Mouse (Mus musculus) embryonic facial prominence, embryonic 13.5 days (tissue): ENCODE data around the gene Abcg8. TPM values are rescaled to one million over a fixed set of nuclear protein-coding genes. Genes with fewer than 3 reads are reported as not detected.

Experiments
- ATAC-seq: fragments of 200-750 bp; cut with Nextera tagmentation; 2 replicates; pipeline ENCODE4 v1.8.0; 2017; ENCODE audit warnings: low read depth; ENCODE audit not compliant: insufficient number of reproducible peaks, insufficient read depth, low FRiP score, low TSS enrichment
- H3K27ac ChIP-seq: fragments of 300-500 bp; sonication (generic); 2 replicates; pipeline ENCODE4 v1.5.1; 2015; ENCODE audit warnings: moderate library complexity, mild to moderate bottlenecking, inconsistent platforms
- H3K27me3 ChIP-seq: fragments of 300-500 bp; sonication (generic); 2 replicates; pipeline ENCODE4 v1.6.1; 2015; ENCODE audit warnings: mild to moderate bottlenecking, inconsistent platforms
- H3K36me3 ChIP-seq: fragments of 300-500 bp; sonication (generic); 2 replicates; pipeline ENCODE4 v1.6.1; 2015; ENCODE audit warnings: mild to moderate bottlenecking, inconsistent platforms
- H3K4me1 ChIP-seq: fragments of 300-500 bp; sonication (generic); 2 replicates; pipeline ENCODE4 v1.6.1; 2015; ENCODE audit warnings: inconsistent platforms
- H3K4me2 ChIP-seq: fragments of 300-500 bp; sonication (generic); 2 replicates; pipeline ENCODE4 v1.6.1; 2015; ENCODE audit warnings: moderate library complexity, mild to moderate bottlenecking, inconsistent platforms
- H3K4me3 ChIP-seq: fragments of 300-500 bp; sonication (generic); 2 replicates; pipeline ENCODE4 v1.5.1; 2015; ENCODE audit warnings: mild to moderate bottlenecking, inconsistent platforms
- H3K9ac ChIP-seq: fragments of 300-500 bp; sonication (generic); 2 replicates; pipeline ENCODE4 v1.6.1; 2015; ENCODE audit warnings: mild to moderate bottlenecking, inconsistent platforms
- H3K9me3 ChIP-seq: fragments of 300-500 bp; sonication (generic); 2 replicates; pipeline ENCODE4 v1.6.1; 2016; ENCODE audit warnings: inconsistent platforms
- WGBS: fragments of 180-500 bp; shearing (Covaris S2); methylation state at CpG from one replicate; pipeline ENCODE4 v1.1.7; 2015; ENCODE audit warnings: mixed read lengths; 5-methylcytosine and 5-hydroxymethylcytosine counted together
- polyA plus RNA-seq: library from polyadenylated mRNA; unstranded; fragments of >200 nt; fragmentation: Nextera tagmentation; extraction: Ambion mirVana; gene quantifications from 2 replicates; pipeline ENCODE4 v1.2.1, GENCODE M21; 2015

Gene Abcg8
- 0.14 and 0.28 TPM in 2 replicates for polyA plus RNA-seq

- peaks cover 11% of the 10 kb centered on the region for H3K27me3 ChIP-seq
- H3K36me3 ChIP-seq, result no peaks in the 10 kb centered on the region
- no peaks in the 10 kb centered on the region for H3K9me3 ChIP-seq
- peak within 1 kb of the TSS; percentile 76 for H3K4me2 ChIP-seq
- H3K9ac ChIP-seq, result peak within 1 kb of the TSS; percentile 68
- peak within 1 kb of the TSS; percentile 44 for H3K4me3 ChIP-seq
- 4% methylated on average over 24 of the region's 24 CpGs for WGBS
- H3K27ac ChIP-seq, result no peak within 1 kb of the TSS
- ATAC-seq, result 0 out of 2 replicates have a peak, but pooled peaks have one; percentile 12
- peaks cover 27% of the 10 kb centered on the region for H3K4me1 ChIP-seq
These were observed at the start of gene Abcg8 for GRCm38 (mm10) chr17:84675951-84676366. Gene Abcg8, plus strand, starts transcription at chr17:84676302.

GRCm38 (mm10) chr17:84626857-84627305 lies 49.2 kb upstream of the Abcg8 start:
- Histone ChIP-seq H3K9me3 (no peaks in the 10 kb centered on the region), H3K9ac (peak overlapping the region; percentile 74)
- peak; percentile 28; the same call in 1 of the 2 replicates for ATAC-seq

GRCm38 (mm10) chr17:84627721-84628120 lies 48.4 kb upstream of the Abcg8 start:
- WGBS, result 71% methylated on average over 10 of the region's 10 CpGs

More at GRCm38 (mm10) chr17:84626857-84627305, 49.2 kb upstream of the Abcg8 start:
- H3K27me3 ChIP-seq, result no peaks in the 10 kb centered on the region
- H3K36me3 ChIP-seq, result no peaks in the 10 kb centered on the region
- H3K4me3 ChIP-seq, result peak overlapping the region; percentile 59
- peaks cover 29% of the 10 kb centered on the region for H3K4me1 ChIP-seq
- H3K27ac ChIP-seq, result peak overlapping the region; percentile 83
- H3K4me2 ChIP-seq, result peak overlapping the region; percentile 72
- 20% methylated on average over 9 of the region's 9 CpGs for WGBS

DNA sequence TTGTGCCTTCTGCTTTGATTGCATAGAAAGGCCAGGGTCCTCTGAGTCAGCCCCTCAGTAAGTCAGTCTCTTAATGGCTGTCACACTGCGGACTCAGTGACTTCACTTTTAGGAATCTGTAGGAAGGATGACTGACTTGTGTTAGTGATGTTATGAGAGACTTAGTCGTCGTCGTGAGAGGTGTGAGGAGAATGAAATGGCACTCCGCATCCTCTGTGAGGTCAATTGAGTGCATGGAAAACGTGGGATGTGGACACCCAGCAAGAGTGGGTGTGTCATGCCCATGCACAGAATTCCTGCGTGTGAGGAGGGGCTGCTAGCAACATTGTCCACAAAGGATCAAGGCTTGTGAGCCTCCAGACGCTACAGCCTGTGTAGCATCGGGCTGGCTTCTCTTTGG lies 47.5 kb upstream of the Abcg8 start:
- no peaks in the 10 kb centered on the region for H3K36me3 ChIP-seq
- 55% methylated on average over 9 of the region's 9 CpGs for WGBS
- no peaks in the 10 kb centered on the region for H3K27me3 ChIP-seq
- H3K4me1 ChIP-seq, result peaks cover 22% of the 10 kb centered on the region
- no peak overlapping the region for H3K4me3 ChIP-seq
- ATAC-seq, result no peak
- H3K9ac ChIP-seq, result no peak overlapping the region
- 0 out of 2 replicates have a peak overlapping the region, but pooled peaks have one; percentile 48 for H3K27ac ChIP-seq
- H3K9me3 ChIP-seq, result no peaks in the 10 kb centered on the region
- no peak overlapping the region for H3K4me2 ChIP-seq

More at GRCm38 (mm10) chr17:84627721-84628120, 48.4 kb upstream of the Abcg8 start:
- no peaks in the 10 kb centered on the region for H3K36me3 ChIP-seq
- H3K4me2 ChIP-seq, result peak overlapping the region; percentile 72
- H3K4me1 ChIP-seq, result peaks cover 27% of the 10 kb centered on the region
- no peak overlapping the region for H3K9ac ChIP-seq
- no peaks in the 10 kb centered on the region for H3K9me3 ChIP-seq
- ATAC-seq, result no peak
- H3K4me3 ChIP-seq, result no peak overlapping the region
- peak overlapping the region; percentile 83; the same call in 1 of the 2 replicates for H3K27ac ChIP-seq
- no peaks in the 10 kb centered on the region for H3K27me3 ChIP-seq

DNA sequence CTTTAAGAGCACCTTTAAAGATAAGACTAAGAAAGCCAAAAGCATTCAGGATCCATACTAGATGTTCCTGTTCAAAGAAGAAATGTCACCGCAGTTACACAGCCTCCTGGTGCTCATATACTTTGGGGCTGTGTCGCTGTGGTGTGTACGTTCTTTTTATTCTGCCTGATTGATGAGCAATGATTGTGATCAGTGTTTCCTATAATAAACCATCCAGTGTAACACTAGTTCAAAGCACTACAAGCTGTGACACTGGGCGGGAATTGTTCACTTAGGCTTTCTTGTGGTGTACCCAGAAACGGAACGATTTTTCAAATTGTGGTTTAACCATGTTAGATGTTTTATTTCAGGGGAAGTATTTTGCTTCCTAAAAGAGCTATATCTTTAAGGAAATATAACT lies 44.3 kb upstream of the Abcg8 start:
- WGBS, result 80% methylated on average over 6 of the region's 6 CpGs

GRCm38 (mm10) chr17:84633443-84633842 lies 42.7 kb upstream of the Abcg8 start:
- no peak overlapping the region for H3K4me2 ChIP-seq
- WGBS, result 75% methylated on average over 13 of the region's 13 CpGs
- no peaks in the 10 kb centered on the region for H3K9me3 ChIP-seq
- no peak overlapping the region for H3K4me3 ChIP-seq
- peaks cover 13% of the 10 kb centered on the region; the same call in 1 of the 2 replicates for H3K4me1 ChIP-seq
- no peak for ATAC-seq
- no peak overlapping the region for H3K27ac ChIP-seq
- H3K27me3 ChIP-seq, result no peaks in the 10 kb centered on the region
- no peak overlapping the region for H3K9ac ChIP-seq
- H3K36me3 ChIP-seq, result peaks cover 6% of the 10 kb centered on the region; the same call in 1 of the 2 replicates

More for the DNA sequence above, 44.3 kb upstream of the Abcg8 start:
- no peak overlapping the region for H3K9ac ChIP-seq
- no peak overlapping the region for H3K4me3 ChIP-seq
- no peak for ATAC-seq
- peaks cover 25% of the 10 kb centered on the region for H3K4me1 ChIP-seq
- peaks cover 2% of the 10 kb centered on the region; the same call in 1 of the 2 replicates for H3K36me3 ChIP-seq
- no peak overlapping the region for H3K4me2 ChIP-seq
- no peaks in the 10 kb centered on the region for H3K9me3 ChIP-seq
- no peaks in the 10 kb centered on the region for H3K27me3 ChIP-seq
- H3K27ac ChIP-seq, result no peak overlapping the region

- H3K4me3 ChIP-seq, result no peak overlapping the region
- H3K9ac ChIP-seq, result no peak overlapping the region
- no peak for ATAC-seq
- H3K27ac ChIP-seq, result no peak overlapping the region
- no peaks in the 10 kb centered on the region for H3K27me3 ChIP-seq
- peaks cover 6% of the 10 kb centered on the region; the same call in 1 of the 2 replicates for H3K36me3 ChIP-seq
- 56% methylated on average over 8 of the region's 8 CpGs for WGBS
- no peaks in the 10 kb centered on the region for H3K9me3 ChIP-seq
- H3K4me1 ChIP-seq, result peaks cover 7% of the 10 kb centered on the region; the same call in 1 of the 2 replicates
- H3K4me2 ChIP-seq, result no peak overlapping the region
These were observed 39.8 kb upstream of the Abcg8 start for GRCm38 (mm10) chr17:84636328-84636727.

GRCm38 (mm10) chr17:84637971-84638370 lies 38.1 kb upstream of the Abcg8 start:
- H3K36me3 ChIP-seq, result peaks cover 6% of the 10 kb centered on the region; the same call in 1 of the 2 replicates
- H3K27me3 ChIP-seq, result no peaks in the 10 kb centered on the region
- H3K4me1 ChIP-seq, result peaks cover 18% of the 10 kb centered on the region
- 90% methylated on average over 6 of the region's 6 CpGs for WGBS
- H3K9ac ChIP-seq, result no peak overlapping the region
- no peak overlapping the region for H3K4me2 ChIP-seq
- ATAC-seq, result no peak
- H3K9me3 ChIP-seq, result no peaks in the 10 kb centered on the region
- no peak overlapping the region for H3K4me3 ChIP-seq
- H3K27ac ChIP-seq, result no peak overlapping the region

DNA sequence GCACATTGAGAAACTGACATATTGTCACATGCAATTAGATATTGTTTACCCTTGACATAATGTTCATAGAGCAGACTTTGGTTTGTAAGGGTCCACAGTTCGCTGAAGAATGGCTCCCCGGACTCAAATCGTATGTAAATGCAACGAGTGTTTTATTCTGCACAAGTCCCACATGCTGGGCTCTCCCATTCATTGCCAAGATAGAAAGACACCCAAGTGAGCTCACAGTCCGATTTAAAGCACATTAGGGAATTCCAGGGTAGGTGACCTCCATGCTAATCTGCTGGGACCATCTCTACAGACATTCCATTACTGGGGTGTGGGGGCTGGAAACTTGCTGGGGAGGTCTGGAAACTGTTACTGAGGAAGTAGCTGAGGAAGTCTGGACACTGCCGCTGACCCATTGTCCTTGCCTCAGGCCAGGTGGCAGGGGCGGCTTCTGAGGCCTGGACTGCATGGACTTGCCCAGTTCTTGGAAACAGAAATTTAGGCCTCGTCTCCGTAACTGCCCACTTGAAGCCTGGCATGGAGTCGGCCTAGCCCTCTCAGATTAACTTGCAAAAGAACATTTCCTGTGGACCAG lies 36.2 kb upstream of the Abcg8 start:
- no peak for ATAC-seq
- WGBS, result 52% methylated on average over 10 of the region's 10 CpGs

GRCm38 (mm10) chr17:84641893-84642292 lies 34.2 kb upstream of the Abcg8 start:
- H3K4me3 ChIP-seq, result no peak overlapping the region
- 0 out of 2 replicates have a peak overlapping the region, but pooled peaks have one; percentile 17 for H3K27ac ChIP-seq
- ATAC-seq, result no peak
- no peak overlapping the region for H3K4me2 ChIP-seq
- peaks cover 38% of the 10 kb centered on the region for H3K4me1 ChIP-seq
- H3K36me3 ChIP-seq, result peaks cover 4% of the 10 kb centered on the region; the same call in 1 of the 2 replicates
- H3K9ac ChIP-seq, result no peak overlapping the region
- no peaks in the 10 kb centered on the region for H3K9me3 ChIP-seq
- H3K27me3 ChIP-seq, result no peaks in the 10 kb centered on the region
- whole genome bisulfite sequencing, result 35% methylated on average over 3 of the region's 3 CpGs

More for the DNA sequence above, 36.2 kb upstream of the Abcg8 start:
- 0 out of 2 replicates have a peak overlapping the region, but pooled peaks have one; percentile 1 for H3K27ac ChIP-seq
- no peak overlapping the region for H3K4me2 ChIP-seq
- H3K9ac ChIP-seq, result no peak overlapping the region
- H3K27me3 ChIP-seq, result no peaks in the 10 kb centered on the region
- no peak overlapping the region for H3K4me3 ChIP-seq
- H3K9me3 ChIP-seq, result no peaks in the 10 kb centered on the region
- H3K4me1 ChIP-seq, result peaks cover 31% of the 10 kb centered on the region
- peaks cover 6% of the 10 kb centered on the region; the same call in 1 of the 2 replicates for H3K36me3 ChIP-seq

DNA sequence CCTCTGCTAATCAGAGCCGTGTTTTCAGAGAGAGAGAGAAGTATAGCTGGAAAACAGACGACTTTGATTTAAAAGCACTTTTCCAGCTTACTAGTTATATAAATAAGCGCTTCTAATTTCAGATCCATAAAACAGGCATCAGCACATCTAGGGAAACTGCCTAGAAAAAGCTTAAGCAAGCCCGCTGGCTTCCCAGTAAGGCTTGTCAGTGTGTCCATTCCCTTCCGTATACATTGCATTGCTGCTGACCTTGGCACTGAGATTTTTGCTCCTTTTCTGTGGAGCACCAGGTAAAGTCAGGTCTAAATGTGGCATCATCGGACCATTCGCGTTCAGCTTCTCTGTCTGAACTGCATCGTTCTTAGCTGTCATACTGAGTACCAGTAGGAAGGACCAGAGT lies 33.8 kb upstream of the Abcg8 start:
- H3K4me1 ChIP-seq, result peaks cover 38% of the 10 kb centered on the region

More for the DNA sequence above, 33.8 kb upstream of the Abcg8 start:
- Histone ChIP-seq H3K9ac (no peak overlapping the region), H3K36me3 (no peaks in the 10 kb centered on the region; the same call in 1 of the 2 replicates), H3K9me3 (no peaks in the 10 kb centered on the region), H3K4me2 (no peak overlapping the region), H3K27ac (peak overlapping the region; percentile 17; the same call in 1 of the 2 replicates), H3K4me3 (no peak overlapping the region), H3K27me3 (no peaks in the 10 kb centered on the region)
- ATAC-seq, result no peak
- WGBS, result 68% methylated on average over 9 of the region's 9 CpGs
